Comparison of ENCODE assay signal across 19 mouse cellular contexts in genomic region chr5:66718880-66719279, GRCm38 (mm10). TPM values are rescaled to one million over a fixed set of nuclear protein-coding genes. Genes with fewer than 3 reads are reported as not detected.
"Had no signal": no experiment of that assay in that cellular context is flagged by ENCODE, and none has a peak within 500 bp of the region (broad histone marks: within the 10 kb centered on the region; RNA-seq: fewer than 3 reads in every experiment).

No protein-coding gene starts in this region.

- H3K27ac ChIP-seq: lung, embryonic 15.5 days; macrophage; midbrain, embryonic 13.5 days; midbrain, embryonic 15.5 days; neural tube, embryonic 12.5 days; stomach, embryonic 15.5 days; stomach, postnatal 0 days had no signal

- H3K27me3 ChIP-seq: lung, embryonic 15.5 days; megakaryocyte, embryonic 14.5 days; midbrain, embryonic 13.5 days; neural tube, embryonic 12.5 days; stomach, embryonic 15.5 days had no signal

- H3K9me3 ChIP-seq: lung, embryonic 15.5 days; midbrain, embryonic 13.5 days; midbrain, embryonic 15.5 days; neural tube, embryonic 12.5 days; stomach, embryonic 15.5 days had no signal

- ATAC-seq: liver, postnatal 0 days; lung, postnatal 0 days; midbrain, embryonic 13.5 days; midbrain, embryonic 15.5 days had no signal

- H3K4me3 ChIP-seq: lung, embryonic 15.5 days; megakaryocyte, embryonic 14.5 days; midbrain, embryonic 13.5 days; midbrain, embryonic 15.5 days; neural tube, embryonic 12.5 days; stomach, embryonic 15.5 days had no signal

- DNase-seq: liver, postnatal 0 days; lung, adult 2 months; lung, postnatal 14 days; lung, postnatal 36 days; right cerebral cortex, postnatal 14 days; thymus, adult 2 months; thymus, postnatal 25 days; thymus, postnatal 4 days had no signal

- H3K36me3 ChIP-seq: lung, embryonic 15.5 days; midbrain, embryonic 13.5 days; midbrain, embryonic 15.5 days; neural tube, embryonic 12.5 days; stomach, embryonic 15.5 days had no signal

- H3K4me1 ChIP-seq: megakaryocyte, embryonic 14.5 days; neural tube, embryonic 12.5 days; stomach, embryonic 15.5 days had no signal

- H3K4me2 ChIP-seq: lung, embryonic 15.5 days; midbrain, embryonic 13.5 days; midbrain, embryonic 15.5 days; neural tube, embryonic 12.5 days; stomach, embryonic 15.5 days had no signal

- H3K9ac ChIP-seq: liver, postnatal 0 days; lung, embryonic 15.5 days; midbrain, embryonic 13.5 days; midbrain, embryonic 15.5 days; neural tube, embryonic 12.5 days; stomach, embryonic 15.5 days had no signal

RNA-seq across cellular contexts. Expression of gene Limch1, which starts 26.7 kb away (rescaled TPM):
- total RNA-seq: megakaryocyte progenitor cell, adult 5-6 weeks; monocyte, adult 5-6 weeks had no signal
- polyA plus RNA-seq: macrophage had no signal

RNA-seq across cellular contexts. Expression of gene Uchl1, which starts 43.0 kb away (rescaled TPM):
- total RNA-seq: monocyte, adult 5-6 weeks had no signal
- polyA plus RNA-seq: macrophage had no signal
